Mouse (Mus musculus): ENCODE measurements around the gene Fibin.

DNA sequence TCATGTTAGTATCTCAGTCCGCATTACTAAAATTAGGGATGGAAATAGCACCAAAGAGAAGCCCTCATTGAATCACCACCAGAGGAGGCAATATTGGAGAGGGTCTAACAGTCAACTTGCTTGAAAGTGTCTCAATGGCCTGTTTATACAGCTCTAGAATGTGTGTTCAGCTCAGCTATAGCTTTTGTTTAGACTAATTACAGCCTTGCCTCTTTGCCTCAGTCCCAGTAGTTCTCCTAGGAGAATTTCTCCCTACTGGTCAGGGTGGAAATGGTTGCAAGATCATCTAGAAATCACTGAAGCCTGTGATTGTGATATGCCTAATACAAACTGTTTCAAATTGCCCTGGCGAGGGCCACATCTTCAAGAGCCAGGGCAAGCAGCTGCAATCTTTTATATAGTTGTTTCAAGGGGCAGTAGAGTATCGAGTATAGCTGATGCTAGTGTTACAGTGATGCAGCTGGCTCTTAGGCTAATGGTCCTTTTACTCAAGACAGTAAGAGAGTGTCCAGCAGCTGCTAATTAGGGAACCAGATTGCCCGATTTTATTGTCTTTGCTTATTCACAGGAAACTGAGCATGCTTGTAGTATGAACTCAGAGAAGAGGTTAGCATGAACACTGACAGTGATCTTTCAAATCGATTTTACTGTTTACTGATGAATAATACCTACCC lies 27.9 kb upstream of the Fibin start:
- no peak for TF ChIP-seq MAFK (IDR thresholded peaks at IDR 0.05; ENCODE audit: insufficient replicate concordance, low read length)
- TF ChIP-seq MAX (IDR thresholded peaks at IDR 0.05; ENCODE audit: low read length), result no peak
- TF ChIP-seq POLR2A (IDR thresholded peaks at IDR 0.05; ENCODE audit: low read depth, low read length), result no peak
- TF ChIP-seq CTCF (conservative IDR thresholded peaks at IDR 0.05 in 1 of 2, IDR thresholded peaks at IDR 0.05 in 1 of 2; ENCODE audit: low read depth in 2 of 2, low read length in 2 of 2), result no peak
- TF ChIP-seq ZNF384 (IDR thresholded peaks at IDR 0.05; ENCODE audit: low read depth, low read length), result no peak
- TF ChIP-seq ELF1 (IDR thresholded peaks at IDR 0.05; ENCODE audit: low read depth, low read length), result no peak
- TF ChIP-seq GABPA (IDR thresholded peaks at IDR 0.05; ENCODE audit: insufficient replicate concordance, low read depth, low read length), result no peak
- no peak for TF ChIP-seq JUN (IDR thresholded peaks at IDR 0.05; ENCODE audit: insufficient read depth, low read depth, low read length)
- no peak for TF ChIP-seq RCOR1 (conservative IDR thresholded peaks at IDR 0.05; ENCODE audit: low read depth, low read length)
- no peak for TF ChIP-seq NRF1 (IDR thresholded peaks at IDR 0.05; ENCODE audit: low read depth, low read length)
- no peak for TF ChIP-seq TCF12 (IDR thresholded peaks at IDR 0.05; ENCODE audit: low read depth, low read length)
- TF ChIP-seq ZMIZ1 (IDR thresholded peaks at IDR 0.05; ENCODE audit: low read depth, low read length), result no peak
- no peak for TF ChIP-seq UBTF (IDR thresholded peaks at IDR 0.05; ENCODE audit: low read depth, low read length)

Data from CH12.LX (cell line).